Mouse (Mus musculus) embryo, embryonic 11 days (tissue): ENCODE results near the gene Gm10647.
A peak's percentile ranks its signal among the peaks of the same experiment; 100 is the strongest.
"Not testable (repeated sequence)": the region's sequence is repeated elsewhere in the genome, so short reads cannot be mapped to it uniquely, and the experiment has no call there.

Experiments
- DNase-seq: peaks from one replicate; pipeline ENCODE4 v3.0.0-alpha.2; 2015

Gm10647 gene

GRCm38 (mm10) chr9:66796739-66797138 is at the start of gene Gm10647:
Gene Gm10647 (plus strand): TSS chr9:66797039.
- no peak for DNase-seq

GRCm38 (mm10) chr9:66748390-66748789 is 48.4 kb upstream of the Gm10647 start:
- DNase-seq = no peak

- no peak for DNase-seq
Observed at GRCm38 (mm10) chr9:66752849-66753248, 44.0 kb upstream of the Gm10647 start.

- no peak for DNase-seq
Observed at GRCm38 (mm10) chr9:66760991-66761390, 35.8 kb upstream of the Gm10647 start.

- DNase-seq = no peak
Observed at GRCm38 (mm10) chr9:66768721-66769120, 28.1 kb upstream of the Gm10647 start.

- no peak for DNase-seq
Observed at GRCm38 (mm10) chr9:66769275-66769674, 27.6 kb upstream of the Gm10647 start.

GRCm38 (mm10) chr9:66770701-66771100 is 26.1 kb upstream of the Gm10647 start:
- DNase-seq = no peak

- DNase-seq = not testable (repeated sequence)
Observed at GRCm38 (mm10) chr9:66784552-66784951, 12.3 kb upstream of the Gm10647 start.

- DNase-seq = peak; percentile 73
Observed at GRCm38 (mm10) chr9:66787821-66788220, 9.0 kb upstream of the Gm10647 start.

GRCm38 (mm10) chr9:66794629-66795463 is 2.0 kb upstream of the Gm10647 start:
- peak; percentile 27 for DNase-seq

GRCm38 (mm10) chr9:66795464-66796324 is 1.1 kb upstream of the Gm10647 start, which contains the start of gene Aph1b:
Gene Aph1b (minus strand): TSS chr9:66795490.
- DNase-seq = peak; percentile 98

- no peak for DNase-seq
Observed at GRCm38 (mm10) chr9:66801947-66802346, 5.1 kb downstream of the Gm10647 start.

GRCm38 (mm10) chr9:66805951-66806350 is 9.1 kb downstream of the Gm10647 start:
- peak; percentile 58 for DNase-seq

- no peak for DNase-seq
Observed at GRCm38 (mm10) chr9:66813392-66813791, 16.6 kb downstream of the Gm10647 start.

GRCm38 (mm10) chr9:66820996-66821395 is 24.2 kb downstream of the Gm10647 start:
- DNase-seq = no peak

GRCm38 (mm10) chr9:66822255-66822654 is 25.4 kb downstream of the Gm10647 start:
- not testable (repeated sequence) for DNase-seq

GRCm38 (mm10) chr9:66825990-66826389 is 29.2 kb downstream of the Gm10647 start:
- peak; percentile 74 for DNase-seq

GRCm38 (mm10) chr9:66832366-66832908 is 35.6 kb downstream of the Gm10647 start:
- DNase-seq = no peak

GRCm38 (mm10) chr9:66833851-66834250 is 37.0 kb downstream of the Gm10647 start:
- DNase-seq = no peak

- DNase-seq = peak; percentile 100
Observed at GRCm38 (mm10) chr9:66834318-66835096, 37.7 kb downstream of the Gm10647 start, which contains the start of gene Aph1c. Gene Aph1c (minus strand): TSS chr9:66834726.

GRCm38 (mm10) chr9:66835097-66835480 is 38.2 kb downstream of the Gm10647 start:
- DNase-seq = no peak

GRCm38 (mm10) chr9:66846822-66847221 is 50.0 kb downstream of the Gm10647 start:
- DNase-seq = no peak
